ENCODE assay signal across 14 mouse cellular contexts in the genomic region with DNA sequence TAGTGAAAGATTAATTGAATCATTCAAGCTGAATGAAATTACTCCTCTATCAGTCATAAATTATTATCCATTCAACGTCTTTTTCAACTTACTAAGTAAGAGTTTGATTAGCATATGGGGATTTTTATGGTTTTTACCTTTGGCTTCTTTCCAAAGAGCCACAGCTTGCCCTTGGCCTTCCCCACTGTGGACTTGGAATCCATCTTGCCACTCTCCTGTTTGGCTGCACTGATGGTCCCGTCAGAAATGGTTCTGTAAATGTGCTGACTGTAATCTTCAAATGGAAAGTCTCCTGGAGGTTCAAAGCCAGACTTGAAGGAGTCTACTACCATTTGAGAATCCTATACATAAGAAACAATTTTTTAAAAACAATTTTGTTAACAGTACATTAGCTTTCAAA.
"Had no signal": no experiment of that assay in that cellular context is flagged by ENCODE, and none has a peak within 500 bp of the region (broad histone marks: within the 10 kb centered on the region; RNA-seq: fewer than 3 reads in every experiment).

No protein-coding gene starts in this region.

- DNase-seq: gastrocnemius, adult 2 months; gastrocnemius, postnatal 10 days; gastrocnemius, postnatal 25 days; heart, adult 18-20 months; heart, postnatal 10 days; heart, postnatal 4 days; kidney, adult 18-20 months; kidney, adult 8-10 months; kidney, postnatal 10 days; kidney, postnatal 25 days; kidney, postnatal 4 days; liver; liver, embryonic 13.5 days; liver, postnatal 0 days had no signal
